Mouse (Mus musculus) effector memory CD4-positive, alpha-beta T cell, adult 5 months (primary cell): ENCODE data around the gene Tlr12. TPM values are rescaled to one million over a fixed set of nuclear protein-coding genes. Genes with fewer than 3 reads are reported as not detected.

Experiments
- polyA plus RNA-seq: library from polyadenylated mRNA; unstranded; fragments of 100-300 nt; shearing (Covaris generic); gene quantifications from one replicate; pipeline ENCODE4 v1.2.1, GENCODE M21; 2017

Gene Tlr12
- 0.35 TPM for polyA plus RNA-seq

DNA sequence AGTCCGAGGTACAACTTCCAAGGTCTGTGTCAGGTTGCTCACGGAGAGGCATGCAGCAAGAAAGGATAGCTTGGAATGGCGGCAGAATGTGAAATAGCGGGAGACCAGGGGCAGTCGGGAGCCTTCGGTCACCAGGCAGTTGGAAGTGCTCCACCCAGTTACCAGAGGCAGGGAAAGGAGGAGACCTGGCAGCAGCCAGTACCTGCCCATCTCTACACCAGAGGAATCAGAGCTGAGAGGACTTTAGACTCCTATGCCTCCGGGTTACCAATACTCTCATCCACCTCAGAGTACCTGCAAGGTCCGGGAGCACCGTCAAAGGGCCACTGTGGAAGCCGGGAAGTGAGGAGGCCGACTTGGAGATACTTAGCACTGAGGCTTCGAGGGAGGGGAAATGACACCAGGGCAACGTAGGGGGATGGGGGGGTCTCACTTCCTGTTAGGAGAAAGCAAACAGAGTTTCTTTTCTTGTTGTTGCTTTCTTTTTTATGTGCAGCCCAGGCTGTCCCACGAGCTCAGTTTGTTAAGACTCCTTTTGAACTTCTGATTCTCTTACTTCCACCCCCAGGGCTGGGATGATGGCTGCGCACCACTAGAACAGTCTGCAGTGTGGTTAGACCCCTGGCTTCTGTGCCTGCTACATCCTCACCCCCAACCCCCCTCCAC is at the start of gene Tlr12:
Gene Tlr12, minus strand, starts transcription at position 374 of the 666 bp plus-strand sequence.

DNA sequence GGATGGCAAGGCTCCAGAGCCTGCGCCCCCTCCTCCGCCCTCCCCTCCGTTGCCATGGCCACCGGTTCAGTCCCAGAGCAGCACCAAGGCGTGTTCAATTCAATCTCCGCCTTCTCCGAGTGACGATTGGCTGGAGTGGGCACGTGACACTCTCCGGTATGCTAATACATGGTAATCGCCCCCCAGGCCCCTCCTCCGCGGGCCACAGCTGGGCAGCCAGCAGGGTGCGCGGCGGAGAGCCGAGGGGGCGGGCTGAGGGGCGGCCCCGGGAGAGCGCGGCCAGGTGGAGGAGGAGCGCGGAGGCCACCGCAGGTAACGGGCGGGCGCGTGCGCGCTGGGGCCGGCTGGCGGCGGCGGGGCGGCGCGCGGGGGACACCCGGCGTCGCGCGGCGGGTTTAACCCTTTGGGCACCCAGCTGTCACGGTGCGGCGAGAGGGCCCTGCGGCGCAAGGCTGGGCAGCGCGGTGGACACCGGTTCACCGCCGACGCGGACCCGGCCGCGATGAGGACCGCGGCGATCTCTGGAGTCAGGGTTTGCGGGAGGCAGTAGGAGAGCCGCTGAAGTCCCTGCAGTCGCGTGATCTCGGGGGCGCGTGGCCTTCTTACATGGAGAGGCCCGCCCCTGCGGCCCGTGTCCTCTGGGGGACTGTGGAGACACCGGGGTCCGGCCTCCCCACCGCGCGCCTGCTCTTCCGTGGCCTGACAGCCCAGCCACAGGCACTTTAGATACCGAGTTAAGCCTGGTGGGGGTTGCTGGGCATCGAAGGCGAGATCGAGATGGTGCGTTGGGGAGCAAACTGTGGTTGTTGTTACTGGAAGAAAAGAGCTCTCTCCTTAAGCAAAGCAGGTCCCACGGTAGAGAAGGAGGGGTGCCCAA is 36.3 kb upstream of the Tlr12 start, which contains the start of gene Phc2:
Gene Phc2, plus strand, starts transcription at position 198 of the 877 bp plus-strand sequence.

GRCm38 (mm10) chr4:128609925-128610402 is 8.5 kb downstream of the Tlr12 start, which contains the start of gene Zscan20:
Gene Zscan20 (minus strand): TSS chr4:128610098.

Other genes with a start within 250 kb of the Tlr12 start
- gene Zscan20, start 8.5 kb downstream of the Tlr12 start, polyA plus RNA-seq = 4.5 TPM
- 152 TPM for gene Phc2, start 36.1 kb upstream of the Tlr12 start, polyA plus RNA-seq
- not detected for gene A3galt2, start 136.7 kb upstream of the Tlr12 start, polyA plus RNA-seq
- 19.5 TPM for gene Zfp362, start 187.4 kb upstream of the Tlr12 start, polyA plus RNA-seq